Mouse (Mus musculus) ES-E14 (cell line): ENCODE data around the gene AW551984. TPM values are rescaled to one million over a fixed set of nuclear protein-coding genes. Genes with fewer than 3 reads are reported as not detected.
A peak's percentile ranks its signal among the peaks of the same experiment; 100 is the strongest.

Experiments
- DNase-seq: peaks from one replicate; pipeline ENCODE4 v3.0.0-alpha.2; 2013; ENCODE audit warnings: low read depth, low spot score
- H3K27ac ChIP-seq: 2 replicates; pipeline ENCODE4 v1.5.1; 2012; ENCODE audit warnings: low read depth, mild to moderate bottlenecking, low read length, moderate library complexity, mixed read lengths; ENCODE audit not compliant: poor library complexity, insufficient read depth, severe bottlenecking
- H3K36me3 ChIP-seq: 2 replicates; pipeline ENCODE4 v1.6.1; 2012; ENCODE audit warnings: mild to moderate bottlenecking, low read length, moderate library complexity, mixed read lengths; ENCODE audit not compliant: control insufficient read depth, poor library complexity, insufficient read depth, severe bottlenecking
- H3K4me1 ChIP-seq, 2 experiments: fragments of 150-350 bp in 1 of 2; sonication (generic) in 1 of 2; 2 replicates each; pipeline ENCODE4 v1.6.1; 2012; ENCODE audit warnings: low read length in 2 of 2, mild to moderate bottlenecking in 1 of 2, mixed read lengths in 1 of 2; ENCODE audit not compliant: control insufficient read depth in 2 of 2, insufficient read depth in 2 of 2, poor library complexity in 1 of 2
- H3K4me3 ChIP-seq, 2 experiments: fragments of 150-350 bp in 1 of 2; sonication (generic) in 1 of 2; 2 replicates each; pipeline ENCODE4 v1.5.1; 2012; ENCODE audit warnings: low read length in 2 of 2, low read depth in 1 of 2, mild to moderate bottlenecking in 1 of 2, mixed read lengths in 1 of 2; ENCODE audit not compliant: insufficient read depth in 1 of 2, poor library complexity in 1 of 2, severe bottlenecking in 1 of 2
- H3K9ac ChIP-seq: 2 replicates; pipeline ENCODE4 v1.6.1; 2012; ENCODE audit warnings: low read depth, mild to moderate bottlenecking, low read length, mixed read lengths; ENCODE audit not compliant: poor library complexity, insufficient read depth, severe bottlenecking
- H3K9me3 ChIP-seq: fragments of 150-350 bp; sonication (generic); 2 replicates; pipeline ENCODE4 v1.6.1; 2012; ENCODE audit warnings: low read depth, mild to moderate bottlenecking, low read length; ENCODE audit not compliant: control insufficient read depth, insufficient read depth
- CHD2 ChIP-seq: IDR thresholded peaks from 2 replicates; pipeline ENCODE4 v1.6.1; 2014; ENCODE audit warnings: mild to moderate bottlenecking, low read depth, low read length, inconsistent platforms
- HCFC1 ChIP-seq: IDR thresholded peaks from 2 replicates; pipeline ENCODE4 v1.6.1; 2012; ENCODE audit warnings: low read length, inconsistent platforms, borderline replicate concordance; ENCODE audit not compliant: insufficient read depth
- MAFK ChIP-seq: IDR thresholded peaks from 2 replicates; pipeline ENCODE4 v1.6.1; 2014; ENCODE audit warnings: mild to moderate bottlenecking, low read depth, low read length, inconsistent platforms; ENCODE audit not compliant: insufficient read depth
- ZC3H11A ChIP-seq: IDR thresholded peaks from 2 replicates; pipeline ENCODE4 v1.6.1; 2012; ENCODE audit warnings: low read depth, mild to moderate bottlenecking, inconsistent platforms, low read length, borderline replicate concordance
- ZNF384 ChIP-seq: IDR thresholded peaks from 2 replicates; pipeline ENCODE4 v1.6.1; 2012; ENCODE audit warnings: low read depth, low read length, inconsistent platforms
- in situ Hi-C, 2 experiments: fragments of 600-800 bp; cut with MboI; formaldehyde crosslinking; loops; one replicate each; pipeline ENCODE4 v1.15.1; 2025; ENCODE audit warnings: low sequenced_read_pairs in 2 of 2, inconsistent platforms in 1 of 2; ENCODE audit not compliant: unreplicated experiment in 2 of 2
- total RNA-seq: library from RNA; depleted of rRNA; stranded (reverse); fragments of 300-350 nt; gene quantifications from 2 replicates; pipeline ENCODE4 v1.2.3, GENCODE M21; 2012

The AW551984 gene
- total RNA-seq, 1 experiment = 2.0 TPM

DNA sequence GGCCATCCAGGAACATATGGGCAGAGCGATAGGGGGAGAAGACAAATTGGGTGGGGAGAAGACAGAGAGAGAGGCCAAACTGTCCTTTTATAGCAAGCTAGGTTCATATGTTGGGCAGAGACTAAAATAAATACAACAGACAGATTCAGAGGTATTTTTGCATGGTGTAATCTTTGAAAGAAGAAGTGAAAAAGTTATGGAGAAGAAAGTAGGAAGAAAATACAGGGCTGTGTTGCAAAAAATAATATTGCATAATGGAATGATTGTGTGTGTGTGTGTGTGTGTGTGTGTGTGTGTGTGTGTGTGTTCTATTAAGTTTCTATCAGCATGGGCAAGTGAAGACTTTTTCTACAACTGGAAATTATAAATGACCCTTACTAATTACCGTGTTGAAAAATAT lies 24.9 kb upstream of the AW551984 start:
- Histone ChIP-seq H3K9me3 (no peaks in the 10 kb centered on the region), H3K4me1 (no peaks in the 10 kb centered on the region), H3K36me3 (no peaks in the 10 kb centered on the region), H3K27ac (no peak overlapping the region), H3K9ac (no peak overlapping the region), H3K4me3 (no peak overlapping the region)
- no peak for DNase-seq
- in situ Hi-C loops = no loop called here
- TF ChIP-seq HCFC1 (no peak), ZC3H11A (no peak), CHD2 (no peak), MAFK (no peak), ZNF384 (no peak)

DNA sequence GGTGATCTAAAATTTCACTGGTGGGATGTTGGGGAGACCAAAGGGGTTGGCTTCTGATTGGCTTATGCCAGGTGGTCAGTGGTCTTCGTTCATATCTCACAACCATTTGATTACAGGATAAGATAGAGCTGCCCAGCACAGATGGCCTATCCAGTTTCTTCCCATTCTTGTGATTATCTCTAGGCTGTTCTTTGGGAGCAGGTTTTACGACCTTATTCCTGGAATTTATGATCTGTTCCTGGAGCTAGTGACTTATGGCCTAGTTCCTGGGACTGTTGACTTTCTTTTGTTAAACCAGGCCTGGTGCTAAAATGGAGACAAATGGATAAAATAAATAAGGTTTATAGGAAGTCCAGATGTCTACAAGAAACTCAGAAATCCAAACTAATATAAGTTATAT lies 20.5 kb upstream of the AW551984 start:
- H3K9me3 ChIP-seq = no peaks in the 10 kb centered on the region
- no peaks in the 10 kb centered on the region for H3K36me3 ChIP-seq
- H3K4me1 ChIP-seq = no peaks in the 10 kb centered on the region
- no peak overlapping the region for H3K4me3 ChIP-seq
- no peak for DNase-seq
- no peak for TF ChIP-seq ZC3H11A
- no peak for TF ChIP-seq HCFC1
- no peak for TF ChIP-seq CHD2
- no peak for TF ChIP-seq ZNF384
- in situ Hi-C loops = no loop called here
- H3K27ac ChIP-seq = no peak overlapping the region
- H3K9ac ChIP-seq = no peak overlapping the region

DNA sequence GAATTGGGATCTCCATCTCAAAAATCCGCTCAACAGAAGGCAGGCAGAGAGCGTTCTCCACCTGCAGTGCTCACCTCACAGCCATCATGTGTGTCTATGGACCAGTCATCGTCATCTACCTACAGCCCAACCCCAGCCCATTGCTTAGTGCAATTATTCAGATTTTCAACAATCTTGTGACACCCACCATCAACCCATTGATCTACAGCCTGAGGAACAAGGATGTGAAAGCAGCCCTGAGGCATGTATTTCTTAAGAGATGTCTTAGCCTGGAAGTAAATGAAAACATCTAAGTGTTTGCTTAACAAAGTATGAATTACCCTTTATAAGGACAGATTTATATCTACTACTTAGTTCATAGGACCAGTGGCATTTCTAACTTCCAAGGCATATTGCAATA lies 19.6 kb upstream of the AW551984 start:
- H3K9ac ChIP-seq = no peak overlapping the region
- no peaks in the 10 kb centered on the region for H3K36me3 ChIP-seq
- no peak overlapping the region for H3K4me3 ChIP-seq
- TF ChIP-seq ZNF384 (no peak), HCFC1 (no peak), ZC3H11A (no peak), CHD2 (no peak), MAFK (no peak)
- no peak for DNase-seq
- no peaks in the 10 kb centered on the region for H3K4me1 ChIP-seq
- no peaks in the 10 kb centered on the region for H3K9me3 ChIP-seq
- H3K27ac ChIP-seq = no peak overlapping the region
- in situ Hi-C loops = no loop called here

DNA sequence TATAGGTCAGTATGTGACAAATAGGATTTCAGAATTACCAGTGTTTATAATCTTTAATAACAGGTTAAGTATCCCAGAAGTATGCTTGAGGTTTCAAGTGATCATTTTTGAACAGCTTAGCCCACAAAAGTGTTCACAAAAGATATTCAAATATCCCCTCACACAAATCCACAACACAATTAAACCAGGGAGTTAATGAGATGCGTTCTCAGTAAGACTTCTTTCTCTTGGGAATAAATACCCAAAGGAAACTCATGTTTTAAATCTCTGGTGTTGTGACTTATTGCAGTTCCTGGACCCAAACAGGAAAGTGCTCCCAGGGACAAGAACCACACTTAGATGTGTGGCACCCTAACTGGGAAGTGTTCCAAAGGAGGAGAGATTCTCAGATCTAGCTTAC lies 16.9 kb upstream of the AW551984 start, which contains the start of gene Olfr960:
Olfr960 (plus strand) TSS at position 301 of the 400 bp plus-strand sequence.
- H3K9me3 ChIP-seq = no peaks in the 10 kb centered on the region
- in situ Hi-C loops = no loop called here

DNA sequence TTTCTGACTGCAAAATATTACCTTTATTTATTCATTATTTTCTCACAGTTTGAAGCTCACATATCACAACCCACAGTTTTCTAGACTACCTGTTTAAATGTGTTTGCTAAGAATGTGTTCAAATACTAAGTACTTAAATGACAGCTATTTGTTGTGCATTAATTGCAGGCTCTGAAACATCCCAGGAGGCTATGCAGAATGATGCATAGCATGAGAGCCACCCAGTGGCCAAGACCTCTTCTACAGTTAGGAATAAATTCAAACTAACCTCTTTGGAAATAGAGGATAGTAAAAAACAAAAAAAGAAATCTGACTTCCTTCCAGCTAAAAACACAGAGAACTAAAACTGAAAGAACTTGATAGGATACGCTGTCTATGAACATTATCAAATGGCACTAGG lies 7.8 kb upstream of the AW551984 start:
- H3K4me3 ChIP-seq = no peak overlapping the region
- in situ Hi-C loops = no loop called here
- H3K4me1 ChIP-seq = no peaks in the 10 kb centered on the region
- H3K9me3 ChIP-seq = no peaks in the 10 kb centered on the region
- H3K36me3 ChIP-seq = no peaks in the 10 kb centered on the region
- DNase-seq = no peak
- no peak overlapping the region for H3K27ac ChIP-seq
- 0 out of 2 replicates have a peak, but pooled peaks have one; percentile 24 for TF ChIP-seq ZC3H11A
- TF ChIP-seq MAFK = no peak
- no peak overlapping the region for H3K9ac ChIP-seq

More for the DNA sequence above, 16.9 kb upstream of the AW551984 start, which contains the start of gene Olfr960:
- DNase-seq = no peak
- Histone ChIP-seq H3K9ac (no peak within 1 kb of the TSS), H3K4me3 (no peak within 1 kb of the TSS), H3K36me3 (no peaks in the 10 kb centered on the region), H3K4me1 (no peaks in the 10 kb centered on the region), H3K27ac (no peak within 1 kb of the TSS)
- TF ChIP-seq HCFC1 (no peak), CHD2 (no peak), MAFK (no peak), ZNF384 (no peak), ZC3H11A (no peak)
